8 mouse cellular contexts compared by ENCODE assay signal in genomic region chr4:129239075-129239474, GRCm38 (mm10). TPM values are rescaled to one million over a fixed set of nuclear protein-coding genes. Genes with fewer than 3 reads are reported as not detected.
A peak's percentile ranks its signal among the peaks of the same experiment; 100 is the strongest.
DNase-seq lines count a peak whose midpoint lies in the region; ATAC-seq and TF ChIP-seq lines count a peak whose summit lies in the region.

No protein-coding gene starts in this region.

- no peaks in the 10 kb centered on the region for H3K27me3 ChIP-seq in limb, embryonic 12.5 days
- peaks cover 3% of the 10 kb centered on the region; the same call in 1 of the 2 replicates for H3K27me3 ChIP-seq in midbrain, embryonic 12.5 days

- no peaks in the 10 kb centered on the region for H3K36me3 ChIP-seq in limb, embryonic 12.5 days
- no peaks in the 10 kb centered on the region for H3K36me3 ChIP-seq in midbrain, embryonic 12.5 days

- no peak for TF ChIP-seq CTCF in gastrocnemius, adult 2 months (IDR thresholded peaks at IDR 0.05)

- peak overlapping the region; percentile 16; the same call in 1 of the 2 replicates for H3K27ac ChIP-seq in gastrocnemius, adult 2 months
- H3K27ac ChIP-seq in limb, embryonic 12.5 days: no peak overlapping the region
- peak overlapping the region; percentile 40; the same call in 1 of the 2 replicates for H3K27ac ChIP-seq in midbrain, embryonic 12.5 days (replicated peaks)

- WGBS in limb, embryonic 12.5 days: under 1% methylated on average over 29 of the region's 29 CpGs
- WGBS in midbrain, embryonic 12.5 days: under 1% methylated on average over 21 of the region's 29 CpGs

- peaks cover 49% of the 10 kb centered on the region for H3K4me1 ChIP-seq in limb, embryonic 12.5 days (replicated peaks)
- peaks cover 47% of the 10 kb centered on the region for H3K4me1 ChIP-seq in midbrain, embryonic 12.5 days

- H3K9ac ChIP-seq in limb, embryonic 12.5 days (replicated peaks): peak overlapping the region; percentile 79
- peak overlapping the region; percentile 75 for H3K9ac ChIP-seq in midbrain, embryonic 12.5 days (replicated peaks)

- H3K4me2 ChIP-seq in limb, embryonic 12.5 days: peak overlapping the region; percentile 76
- peak overlapping the region; percentile 89 for H3K4me2 ChIP-seq in midbrain, embryonic 12.5 days (replicated peaks)

- peak; percentile 77 for ATAC-seq in limb, embryonic 12.5 days (ENCODE audit: insufficient number of reproducible peaks, insufficient read depth, low FRiP score, low TSS enrichment, low read depth)
- ATAC-seq in midbrain, embryonic 12.5 days (ENCODE audit: low FRiP score, low read depth): peak; percentile 88

- H3K9me3 ChIP-seq in limb, embryonic 12.5 days: no peaks in the 10 kb centered on the region
- no peaks in the 10 kb centered on the region for H3K9me3 ChIP-seq in midbrain, embryonic 12.5 days

- H3K4me3 ChIP-seq in gastrocnemius, adult 2 months: peak overlapping the region; percentile 72
- peak overlapping the region; percentile 82 for H3K4me3 ChIP-seq in limb, embryonic 12.5 days (replicated peaks)
- H3K4me3 ChIP-seq in midbrain, embryonic 12.5 days: peak overlapping the region; percentile 78

- intact Hi-C loops in gastrocnemius, adult 2 months (cut with DNase I): no loop called here

- peak; percentile 75 for DNase-seq in gastrocnemius, adult 2 months
- no peak for DNase-seq in gastrocnemius, adult 18-20 months (ENCODE audit: low spot score)
- DNase-seq in cerebellum, postnatal 36 days: peak; percentile 70 to 82
- DNase-seq in frontal cortex, postnatal 25 days (ENCODE audit: low spot score in 2 of 2): peak; percentile 28 to 45
- DNase-seq in kidney, adult 18-20 months: peak; percentile 80
- peak; percentile 45 for DNase-seq in spleen, adult 12 weeks (ENCODE audit: low spot score)

RNA-seq across cellular contexts. Expression of gene C77080, which starts 22.1 kb away (rescaled TPM):
- 1 to 10 TPM; 2.0 to 2.1 TPM for total RNA-seq in gastrocnemius, adult 2 months (2021)
- total RNA-seq in gastrocnemius, adult 18-20 months (2021): 1 to 10 TPM; 1.4 to 1.8 TPM
- polyA plus RNA-seq in limb, embryonic 12.5 days (2016; fragmentation: Nextera tagmentation; extraction: Ambion mirVana): 4.6 and 5.1 TPM in 2 replicates
- 5.2 and 6.3 TPM in 2 replicates for polyA plus RNA-seq in midbrain, embryonic 12.5 days (2016; fragmentation: Nextera tagmentation; extraction: Ambion mirVana)

RNA-seq across cellular contexts. Expression of gene Sync, which starts 48.3 kb away (rescaled TPM):
- 10 to 100 TPM; 39.9 to 46.5 TPM for total RNA-seq in gastrocnemius, adult 2 months (2021)
- 10 to 100 TPM; 49.2 to 49.5 TPM for total RNA-seq in gastrocnemius, adult 18-20 months (2021)
- 1.2 and 1.9 TPM in 2 replicates for polyA plus RNA-seq in limb, embryonic 12.5 days (2016; fragmentation: Nextera tagmentation; extraction: Ambion mirVana)
- 0.62 and 0.66 TPM in 2 replicates for polyA plus RNA-seq in midbrain, embryonic 12.5 days (2016; fragmentation: Nextera tagmentation; extraction: Ambion mirVana)

RNA-seq across cellular contexts. Expression of gene Yars, which starts 49.5 kb away (rescaled TPM):
- total RNA-seq in gastrocnemius, adult 2 months (2021): 10 to 100 TPM; 39.8 to 43.0 TPM
- 10 to 100 TPM; 38.8 to 39.5 TPM for total RNA-seq in gastrocnemius, adult 18-20 months (2021)
- 78.7 and 80.2 TPM in 2 replicates for polyA plus RNA-seq in limb, embryonic 12.5 days (2016; fragmentation: Nextera tagmentation; extraction: Ambion mirVana)
- polyA plus RNA-seq in midbrain, embryonic 12.5 days (2016; fragmentation: Nextera tagmentation; extraction: Ambion mirVana): 104 and 108 TPM in 2 replicates

RNA-seq across cellular contexts. Expression of gene S100pbp, which starts 49.5 kb away (rescaled TPM):
- 1 to 10 TPM; 4.7 to 4.9 TPM for total RNA-seq in gastrocnemius, adult 2 months (2021)
- 1 to 10 TPM; 2.9 to 4.1 TPM for total RNA-seq in gastrocnemius, adult 18-20 months (2021)
- 31.2 and 32.7 TPM in 2 replicates for polyA plus RNA-seq in limb, embryonic 12.5 days (2016; fragmentation: Nextera tagmentation; extraction: Ambion mirVana)
- polyA plus RNA-seq in midbrain, embryonic 12.5 days (2016; fragmentation: Nextera tagmentation; extraction: Ambion mirVana): 28.4 and 31.3 TPM in 2 replicates
